Mouse (Mus musculus) lung, embryonic 16.5 days (tissue): ENCODE data around the gene Robo2. TPM values are rescaled to one million over a fixed set of nuclear protein-coding genes. Genes with fewer than 3 reads are reported as not detected.

Source experiments
- ATAC-seq: fragments of 200-750 bp; cut with Nextera tagmentation; 2 replicates; pipeline ENCODE4 v1.8.0; 2017; ENCODE audit warnings: low read depth, mild to moderate bottlenecking, moderate library complexity
- H3K27ac ChIP-seq: fragments of 300-500 bp; sonication (generic); 2 replicates; pipeline ENCODE4 v1.5.1; 2014; ENCODE audit warnings: mild to moderate bottlenecking, control low read depth, low read length
- H3K27me3 ChIP-seq: fragments of 300-500 bp; sonication (generic); 2 replicates; pipeline ENCODE4 v1.6.1; 2014; ENCODE audit warnings: low read depth, low read length, mixed read lengths; ENCODE audit not compliant: control insufficient read depth, insufficient read depth
- H3K36me3 ChIP-seq: fragments of 300-500 bp; sonication (generic); 2 replicates; pipeline ENCODE4 v1.6.1; 2014; ENCODE audit warnings: low read length; ENCODE audit not compliant: control insufficient read depth, insufficient read depth
- H3K4me1 ChIP-seq: fragments of 300-500 bp; sonication (generic); replicated peaks from 2 replicates; pipeline ENCODE4 v1.6.1; 2014; ENCODE audit warnings: low read length, mixed read lengths; ENCODE audit not compliant: control insufficient read depth, insufficient read depth
- H3K4me2 ChIP-seq: fragments of 300-500 bp; sonication (generic); 2 replicates; pipeline ENCODE4 v1.6.1; 2014; ENCODE audit warnings: low read depth, low read length, control low read depth
- H3K4me3 ChIP-seq: fragments of 300-500 bp; sonication (generic); 2 replicates; pipeline ENCODE4 v1.5.1; 2014; ENCODE audit warnings: mild to moderate bottlenecking, low read length, control low read depth
- H3K9ac ChIP-seq: fragments of 300-500 bp; sonication (generic); 2 replicates; pipeline ENCODE4 v1.6.1; 2014; ENCODE audit warnings: low read length, control low read depth
- H3K9me3 ChIP-seq: fragments of 300-500 bp; sonication (generic); 2 replicates; pipeline ENCODE4 v1.6.1; 2016; ENCODE audit warnings: low read length; ENCODE audit not compliant: control insufficient read depth
- WGBS: fragments of 180-500 bp; shearing (Covaris S2); extraction: QIAGEN DNeasy Blood & Tissue Kit; methylation state at CpG from one replicate; pipeline ENCODE4 v1.1.7; 2014; 5-methylcytosine and 5-hydroxymethylcytosine counted together
- polyA plus RNA-seq: library from polyadenylated mRNA; unstranded; fragments of >200 nt; fragmentation: Nextera tagmentation; extraction: Ambion mirVana; gene quantifications from 2 replicates; pipeline ENCODE4 v1.2.1, GENCODE M21; 2015

Gene Robo2
- polyA plus RNA-seq, 1 experiment from 2014 or later, result 45.3 TPM

GRCm38 (mm10) chr16:74287878-74288277, 123.7 kb downstream of the Robo2 start:
- WGBS, result 73% methylated on average over 8 of the region's 8 CpGs
- no peak for ATAC-seq
- Histone ChIP-seq H3K9ac (no peak overlapping the region), H3K4me2 (no peak overlapping the region), H3K4me1 (no peaks in the 10 kb centered on the region), H3K27ac (no peak overlapping the region), H3K9me3 (no peaks in the 10 kb centered on the region), H3K27me3 (no peaks in the 10 kb centered on the region), H3K36me3 (no peaks in the 10 kb centered on the region), H3K4me3 (no peak overlapping the region)

- 55% methylated on average over 6 of the region's 6 CpGs for WGBS
- Histone ChIP-seq H3K4me2 (no peak overlapping the region), H3K4me1 (no peaks in the 10 kb centered on the region), H3K9me3 (no peaks in the 10 kb centered on the region), H3K36me3 (no peaks in the 10 kb centered on the region), H3K4me3 (no peak overlapping the region), H3K9ac (no peak overlapping the region), H3K27ac (no peak overlapping the region), H3K27me3 (no peaks in the 10 kb centered on the region)
- ATAC-seq, result no peak
Measured at GRCm38 (mm10) chr16:74282549-74282948, 129.1 kb downstream of the Robo2 start.

DNA sequence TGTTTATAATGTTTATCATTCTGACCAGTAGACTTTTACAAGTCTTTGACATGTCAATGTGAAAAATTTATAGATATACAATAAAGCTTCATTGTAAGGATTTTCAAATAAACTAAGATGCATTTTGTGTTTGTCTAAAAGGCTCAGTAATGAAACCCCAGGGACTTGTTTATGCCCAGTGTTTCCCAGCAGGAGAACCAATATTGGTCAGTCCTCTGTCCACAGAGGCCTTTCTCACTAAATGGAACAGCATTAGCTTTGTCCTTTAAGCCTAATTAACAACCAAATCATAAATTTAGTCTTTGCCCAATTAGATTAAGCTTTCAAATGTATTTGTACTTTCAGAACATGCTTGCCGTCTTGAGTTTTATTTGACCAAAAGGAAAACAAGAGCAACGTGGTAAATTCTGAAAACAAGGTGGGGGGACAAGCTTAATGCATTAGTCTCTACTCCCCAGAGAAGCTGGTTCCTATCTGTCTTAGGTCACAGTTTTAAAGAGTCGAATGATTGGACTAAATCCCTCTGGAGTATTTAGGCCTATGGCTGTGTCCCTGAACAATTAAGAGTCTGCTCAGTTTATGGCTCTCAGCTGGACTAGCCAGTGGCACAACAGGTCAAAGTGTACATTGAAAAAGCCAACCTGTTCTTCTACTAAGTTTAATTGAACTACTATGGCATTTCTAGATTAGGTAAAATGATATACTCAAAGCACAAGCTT, 134.6 kb downstream of the Robo2 start:
- 66% methylated on average over 3 of the region's 3 CpGs for WGBS

DNA sequence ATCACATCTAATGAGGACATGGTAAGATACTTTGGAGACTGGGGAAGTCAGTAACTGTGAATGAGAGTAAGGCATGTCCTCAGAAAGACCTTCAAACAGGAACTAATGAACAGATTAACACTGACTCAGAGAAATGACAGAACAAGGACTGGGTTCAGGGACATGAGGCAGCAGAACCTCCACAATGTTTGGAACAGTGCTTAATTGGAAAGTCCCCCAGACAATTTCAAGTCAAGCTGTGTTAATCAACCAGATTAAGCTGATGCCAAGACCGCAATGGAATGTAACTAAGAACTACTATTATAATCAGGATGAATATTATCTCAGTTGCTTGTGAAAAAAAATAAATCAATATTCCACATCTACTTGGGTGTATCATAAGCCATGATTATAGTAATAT, 137.0 kb downstream of the Robo2 start:
- Histone ChIP-seq H3K9ac (no peak overlapping the region), H3K4me1 (no peaks in the 10 kb centered on the region), H3K36me3 (no peaks in the 10 kb centered on the region), H3K4me2 (no peak overlapping the region), H3K4me3 (no peak overlapping the region), H3K27ac (no peak overlapping the region), H3K9me3 (no peaks in the 10 kb centered on the region), H3K27me3 (no peaks in the 10 kb centered on the region)
- no peak for ATAC-seq
- 83% methylated on average over 1 of the region's 1 CpGs for WGBS

More for the DNA sequence above, 134.6 kb downstream of the Robo2 start:
- H3K9ac ChIP-seq, result no peak overlapping the region
- H3K4me3 ChIP-seq, result no peak overlapping the region
- H3K36me3 ChIP-seq, result no peaks in the 10 kb centered on the region
- H3K27ac ChIP-seq, result no peak overlapping the region
- H3K4me2 ChIP-seq, result no peak overlapping the region
- no peak for ATAC-seq
- no peaks in the 10 kb centered on the region for H3K4me1 ChIP-seq
- H3K27me3 ChIP-seq, result no peaks in the 10 kb centered on the region
- no peaks in the 10 kb centered on the region for H3K9me3 ChIP-seq

- no peak overlapping the region for H3K9ac ChIP-seq
- H3K4me2 ChIP-seq, result no peak overlapping the region
- no peak overlapping the region for H3K27ac ChIP-seq
- H3K36me3 ChIP-seq, result no peaks in the 10 kb centered on the region
- WGBS, result 52% methylated on average over 4 of the region's 4 CpGs
- no peak overlapping the region for H3K4me3 ChIP-seq
- H3K27me3 ChIP-seq, result no peaks in the 10 kb centered on the region
- H3K4me1 ChIP-seq, result no peaks in the 10 kb centered on the region
- H3K9me3 ChIP-seq, result no peaks in the 10 kb centered on the region
- ATAC-seq, result no peak
Measured at GRCm38 (mm10) chr16:74272993-74273392, 138.6 kb downstream of the Robo2 start.

DNA sequence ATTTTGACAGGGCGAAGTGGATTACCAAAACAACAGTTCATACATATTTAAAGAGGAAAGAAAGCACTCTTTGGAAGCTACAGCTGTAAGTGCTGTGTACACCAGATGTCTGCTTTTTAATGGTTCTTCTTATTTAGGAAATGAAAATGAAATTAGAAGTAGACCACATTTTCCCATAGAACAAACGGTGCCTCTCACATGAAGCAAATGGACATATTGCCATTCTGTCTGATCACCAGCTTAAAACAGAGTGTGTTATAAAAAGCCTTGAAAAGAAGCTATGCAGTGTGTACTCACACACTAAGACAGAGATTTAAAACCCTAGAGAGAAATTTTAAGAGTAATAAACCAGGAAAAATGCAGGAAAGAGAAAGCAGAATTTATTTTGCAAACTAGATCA, 153.4 kb downstream of the Robo2 start:
- no peak overlapping the region for H3K9ac ChIP-seq
- H3K4me3 ChIP-seq, result no peak overlapping the region
- WGBS, result 75% methylated on average over 2 of the region's 2 CpGs
- ATAC-seq, result no peak
- no peak overlapping the region for H3K27ac ChIP-seq
- H3K27me3 ChIP-seq, result no peaks in the 10 kb centered on the region
- H3K4me1 ChIP-seq, result no peaks in the 10 kb centered on the region
- no peaks in the 10 kb centered on the region for H3K9me3 ChIP-seq
- H3K4me2 ChIP-seq, result no peak overlapping the region
- no peaks in the 10 kb centered on the region for H3K36me3 ChIP-seq

DNA sequence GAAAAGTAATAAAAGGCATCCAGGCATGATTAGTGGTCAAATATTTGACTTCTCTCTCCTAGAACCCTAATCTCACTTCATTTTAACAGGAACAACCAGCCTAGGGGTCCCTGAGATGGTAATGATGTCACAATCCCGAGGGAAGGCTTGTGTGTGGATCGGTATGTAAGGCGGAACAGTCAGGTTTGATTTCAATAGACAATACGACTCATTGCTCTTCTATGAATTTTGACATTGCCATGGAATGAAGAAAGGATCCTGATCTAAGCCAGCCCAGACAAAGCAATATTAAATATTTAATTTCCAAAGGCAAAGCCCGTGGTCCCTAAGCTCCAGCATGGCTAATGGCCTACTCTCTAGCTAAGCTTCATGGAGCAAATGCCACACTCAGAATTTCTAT, 167.2 kb downstream of the Robo2 start:
- no peak overlapping the region for H3K27ac ChIP-seq
- no peaks in the 10 kb centered on the region for H3K27me3 ChIP-seq
- H3K4me1 ChIP-seq, result no peaks in the 10 kb centered on the region
- no peak overlapping the region for H3K4me2 ChIP-seq
- H3K4me3 ChIP-seq, result no peak overlapping the region
- 89% methylated on average over 5 of the region's 5 CpGs for whole genome bisulfite sequencing
- H3K9me3 ChIP-seq, result no peaks in the 10 kb centered on the region
- H3K9ac ChIP-seq, result no peak overlapping the region
- ATAC-seq, result no peak
- H3K36me3 ChIP-seq, result no peaks in the 10 kb centered on the region

- H3K27me3 ChIP-seq, result no peaks in the 10 kb centered on the region
- no peaks in the 10 kb centered on the region for H3K4me1 ChIP-seq
- H3K36me3 ChIP-seq, result no peaks in the 10 kb centered on the region
- no peak overlapping the region for H3K4me3 ChIP-seq
- H3K27ac ChIP-seq, result no peak overlapping the region
- H3K4me2 ChIP-seq, result no peak overlapping the region
- H3K9ac ChIP-seq, result no peak overlapping the region
- ATAC-seq, result no peak
- 77% methylated on average over 1 of the region's 1 CpGs for WGBS
- H3K9me3 ChIP-seq, result no peaks in the 10 kb centered on the region
Measured at GRCm38 (mm10) chr16:74241534-74241933, 170.1 kb downstream of the Robo2 start.

- WGBS, result 94% methylated on average over 2 of the region's 2 CpGs
- Histone ChIP-seq H3K9me3 (no peaks in the 10 kb centered on the region), H3K27me3 (no peaks in the 10 kb centered on the region), H3K4me3 (no peak overlapping the region), H3K4me1 (no peaks in the 10 kb centered on the region), H3K4me2 (no peak overlapping the region), H3K9ac (no peak overlapping the region), H3K27ac (no peak overlapping the region), H3K36me3 (no peaks in the 10 kb centered on the region)
- no peak for ATAC-seq
Measured at GRCm38 (mm10) chr16:74237411-74237930, 174.2 kb downstream of the Robo2 start.
